Mouse (Mus musculus) CH12.LX (cell line): Measurements from ENCODE around the gene Fam168b. TPM values are rescaled to one million over a fixed set of nuclear protein-coding genes. Genes with fewer than 3 reads are reported as not detected.

Experiments
- DNase-seq: peaks from one replicate; pipeline ENCODE4 v3.0.0-alpha.2; 2013; ENCODE audit errors: extremely low read depth
- H3K27ac ChIP-seq: 2 replicates; pipeline ENCODE4 v1.5.1; 2012; ENCODE audit warnings: low read depth, mild to moderate bottlenecking, control low read depth, moderate library complexity; ENCODE audit not compliant: insufficient read depth
- H3K27me3 ChIP-seq: replicated peaks from 2 replicates; pipeline ENCODE3; 2012; ENCODE audit warnings: inconsistent platforms
- H3K36me3 ChIP-seq, 2 experiments: replicated peaks in 1 of 2; 2 replicates each; pipeline versions ENCODE3 to v1.6.1; 2012; ENCODE audit warnings: inconsistent platforms in 1 of 2, low read length in 1 of 2, mild to moderate bottlenecking in 1 of 2, mixed read lengths in 1 of 2, moderate library complexity in 1 of 2; ENCODE audit not compliant: control insufficient read depth in 1 of 2, insufficient read depth in 1 of 2
- H3K4me1 ChIP-seq, 2 experiments: 2 replicates each; pipeline ENCODE4 v1.6.1; 2012; ENCODE audit warnings: inconsistent platforms in 1 of 2, moderate library complexity in 1 of 2; ENCODE audit not compliant: insufficient read depth in 2 of 2, control insufficient read depth in 1 of 2
- H3K4me2 ChIP-seq: 2 replicates; pipeline ENCODE4 v1.6.1; 2012; ENCODE audit warnings: low read depth, mild to moderate bottlenecking, control low read depth; ENCODE audit not compliant: poor library complexity, insufficient read depth, severe bottlenecking
- H3K4me3 ChIP-seq, 3 experiments: fragments of 150-350 bp in 1 of 3; sonication (generic) in 1 of 3; replicated peaks in 1 of 3; 2 replicates each; pipeline versions ENCODE3 to v1.5.1; 2011 to 2012; ENCODE audit warnings: low read depth in 2 of 3, low read length in 2 of 3, mild to moderate bottlenecking in 2 of 3, moderate library complexity in 2 of 3, control low read depth in 1 of 3, improper control_type of control experiment in 1 of 3, inconsistent platforms in 1 of 3, mixed read lengths in 1 of 3; ENCODE audit not compliant: poor library complexity in 1 of 3
- H3K79me2 ChIP-seq: replicated peaks from 2 replicates; pipeline ENCODE4 v1.6.1; 2012; ENCODE audit warnings: mild to moderate bottlenecking, moderate library complexity; ENCODE audit not compliant: control insufficient read depth, poor library complexity, insufficient read depth, severe bottlenecking; ENCODE audit errors: extremely low read depth
- H3K9ac ChIP-seq: 2 replicates; pipeline ENCODE4 v1.6.1; 2012; ENCODE audit warnings: low read depth, mild to moderate bottlenecking, control low read depth, moderate library complexity; ENCODE audit not compliant: insufficient read depth
- H3K9me3 ChIP-seq: replicated peaks from 2 replicates; pipeline ENCODE3; 2012; ENCODE audit warnings: low read length, inconsistent platforms, mixed read lengths
- CHD1 ChIP-seq: IDR thresholded peaks from 2 replicates; pipeline ENCODE4 v1.6.1; 2012; ENCODE audit warnings: low read depth, low read length, improper control_type of control experiment, inconsistent platforms
- E2F4 ChIP-seq: IDR thresholded peaks from 2 replicates; pipeline ENCODE4 v1.6.1; 2011; ENCODE audit warnings: low read depth, low read length, improper control_type of control experiment; ENCODE audit not compliant: insufficient replicate concordance
- EP300 ChIP-seq: IDR thresholded peaks from 2 replicates; pipeline ENCODE4 v1.6.1; 2011; ENCODE audit warnings: low read length, improper control_type of control experiment
- ETS1 ChIP-seq: conservative IDR thresholded peaks from 2 replicates; pipeline ENCODE4 v1.6.1; 2012; ENCODE audit warnings: low read depth, mild to moderate bottlenecking, inconsistent platforms, low read length, improper control_type of control experiment, moderate library complexity
- HCFC1 ChIP-seq: IDR thresholded peaks from 2 replicates; pipeline ENCODE4 v1.6.1; 2012; ENCODE audit warnings: low read depth, mild to moderate bottlenecking, inconsistent platforms, low read length, improper control_type of control experiment
- JUN ChIP-seq: IDR thresholded peaks from 2 replicates; pipeline ENCODE4 v1.6.1; 2011; ENCODE audit warnings: low read depth, mild to moderate bottlenecking, low read length, improper control_type of control experiment, moderate library complexity; ENCODE audit not compliant: insufficient read depth
- KAT2A ChIP-seq: IDR thresholded peaks from 2 replicates; pipeline ENCODE4 v1.6.1; 2012; ENCODE audit warnings: low read length, improper control_type of control experiment, inconsistent platforms; ENCODE audit not compliant: insufficient replicate concordance
- MAX ChIP-seq: IDR thresholded peaks from 2 replicates; pipeline ENCODE4 v1.6.1; 2011; ENCODE audit warnings: low read length, improper control_type of control experiment
- MAZ ChIP-seq: IDR thresholded peaks from 2 replicates; pipeline ENCODE4 v1.6.1; 2012; ENCODE audit warnings: low read depth, mild to moderate bottlenecking, inconsistent platforms, low read length, improper control_type of control experiment, moderate library complexity
- MXI1 ChIP-seq: IDR thresholded peaks from 2 replicates; pipeline ENCODE4 v1.6.1; 2011; ENCODE audit warnings: mild to moderate bottlenecking, low read depth, low read length, improper control_type of control experiment
- NELFE ChIP-seq: IDR thresholded peaks from 2 replicates; pipeline ENCODE4 v1.6.1; 2011; ENCODE audit warnings: low read depth, low read length, improper control_type of control experiment
- NRF1 ChIP-seq: IDR thresholded peaks from 2 replicates; pipeline ENCODE4 v1.6.1; 2014; ENCODE audit warnings: low read depth, mild to moderate bottlenecking, inconsistent platforms, low read length, improper control_type of control experiment, moderate library complexity
- POLR2A ChIP-seq: IDR thresholded peaks from 2 replicates; pipeline ENCODE4 v1.6.1; 2011; ENCODE audit warnings: low read depth, mild to moderate bottlenecking, improper control_type of control experiment, low read length
- RAD21 ChIP-seq: IDR thresholded peaks from 2 replicates; pipeline ENCODE4 v1.6.1; 2011; ENCODE audit warnings: low read depth, mild to moderate bottlenecking, low read length, improper control_type of control experiment, moderate library complexity
- SMC3 ChIP-seq: IDR thresholded peaks from 2 replicates; pipeline ENCODE4 v1.6.1; 2011; ENCODE audit warnings: low read depth, low read length, improper control_type of control experiment
- TBP ChIP-seq: conservative IDR thresholded peaks from 2 replicates; pipeline ENCODE4 v1.6.1; 2011; ENCODE audit warnings: low read depth, low read length, improper control_type of control experiment
- UBTF ChIP-seq: IDR thresholded peaks from 2 replicates; pipeline ENCODE4 v1.6.1; 2012; ENCODE audit warnings: low read depth, mild to moderate bottlenecking, inconsistent platforms, low read length, improper control_type of control experiment, moderate library complexity
- USF1 ChIP-seq: IDR thresholded peaks from 2 replicates; pipeline ENCODE4 v1.6.1; 2014; ENCODE audit warnings: low read depth, mild to moderate bottlenecking, inconsistent platforms, low read length, improper control_type of control experiment
- USF2 ChIP-seq: conservative IDR thresholded peaks from 2 replicates; pipeline ENCODE4 v1.6.1; 2011; ENCODE audit warnings: low read depth, low read length, improper control_type of control experiment
- ZC3H11A ChIP-seq: IDR thresholded peaks from 2 replicates; pipeline ENCODE4 v1.6.1; 2012; ENCODE audit warnings: low read depth, mild to moderate bottlenecking, inconsistent platforms, low read length, improper control_type of control experiment
- ZMIZ1 ChIP-seq: IDR thresholded peaks from 2 replicates; pipeline ENCODE4 v1.6.1; 2012; ENCODE audit warnings: low read depth, mild to moderate bottlenecking, inconsistent platforms, low read length, improper control_type of control experiment
- dilution Hi-C: fragments of 300-500 bp; cut with MboI; formaldehyde crosslinking; loops from 2 replicates; pipeline ENCODE4 v1.14.3; 2020; ENCODE audit warnings: low sequenced_read_pairs; ENCODE audit not compliant: extremely low pct_unique_long_range_greater_than_20kb, extremely low pct_ligation_motif_present
- in situ Hi-C: fragments of 300-500 bp; cut with MboI; formaldehyde crosslinking; loops from 3 replicates; pipeline ENCODE4 v1.14.3; 2019; ENCODE audit warnings: low sequenced_read_pairs, low pct_ligation_motif_present, low pct_unique_long_range_greater_than_20kb, mixed read lengths
- polyA plus RNA-seq: library from polyadenylated mRNA; unstranded; fragments of >175 nt; gene quantifications from 2 replicates; pipeline ENCODE4 v1.2.1, GENCODE M21; 2012; ENCODE audit warnings: low read depth; ENCODE audit not compliant: insufficient read length
- total RNA-seq, 2 experiments: library from RNA; depleted of rRNA; stranded (reverse); fragments of 300-350 nt in 1 of 2; fragments of >200 nt in 1 of 2; gene quantifications; 2 replicates each; pipeline ENCODE4 v1.2.3; 2012 to 2014

The Fam168b gene
- total and polyA plus RNA-seq, 3 experiments = 50.5 to 67.5 (median 60.9) TPM

GRCm38 (mm10) chr1:34831381-34831780 is 11.5 kb downstream of the Fam168b start:
- H3K4me1 ChIP-seq = peaks cover 17 to 78% of the 10 kb centered on the region in 2 experiments
- in situ Hi-C loops = no loop called here
- peaks cover 69% of the 10 kb centered on the region for H3K79me2 ChIP-seq

DNA sequence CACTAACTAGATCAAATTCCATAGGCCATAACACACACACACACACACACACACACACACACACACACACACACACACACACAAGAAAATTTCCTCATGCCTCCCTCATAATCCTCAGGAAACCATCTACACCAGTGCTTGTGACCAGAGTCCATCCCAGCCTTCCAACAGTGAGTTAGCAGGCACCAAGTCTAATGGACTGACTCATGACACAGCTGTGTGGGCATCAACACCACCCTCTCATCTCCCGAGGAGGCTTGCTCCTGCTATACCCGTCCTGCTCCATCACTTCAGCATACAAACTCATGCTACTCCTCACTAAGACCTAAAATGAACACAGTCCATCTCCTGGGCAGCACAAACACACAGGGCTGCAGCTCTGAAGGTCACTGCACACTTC is 11.9 kb downstream of the Fam168b start:
- Histone ChIP-seq H3K9me3 (no peaks in the 10 kb centered on the region), H3K36me3 (peaks cover 37 to 83% of the 10 kb centered on the region in 2 experiments), H3K4me3 (no peak overlapping the region), H3K4me1 (peaks cover 13 to 78% of the 10 kb centered on the region in 2 experiments), H3K79me2 (peaks cover 64% of the 10 kb centered on the region), H3K27me3 (no peaks in the 10 kb centered on the region), H3K27ac (no peak overlapping the region), H3K9ac (no peak overlapping the region), H3K4me2 (no peak overlapping the region)
- DNase-seq = no peak
- TF ChIP-seq E2F4 = no peak
- TF ChIP-seq ZMIZ1 = no peak
- no peak for TF ChIP-seq SMC3
- no peak for TF ChIP-seq ZC3H11A
- TF ChIP-seq USF1 = no peak
- no peak for TF ChIP-seq POLR2A
- TF ChIP-seq JUN = no peak
- no peak for TF ChIP-seq TBP
- TF ChIP-seq NELFE = no peak
- in situ Hi-C loops = no loop called here
- dilution Hi-C loops = no loop called here

More at GRCm38 (mm10) chr1:34831381-34831780, 11.5 kb downstream of the Fam168b start:
- Histone ChIP-seq H3K9me3 (no peaks in the 10 kb centered on the region), H3K4me2 (no peak overlapping the region), H3K27me3 (no peaks in the 10 kb centered on the region), H3K27ac (no peak overlapping the region), H3K9ac (no peak overlapping the region), H3K4me3 (no peak overlapping the region), H3K36me3 (peaks cover 41 to 87% of the 10 kb centered on the region in 2 experiments)
- TF ChIP-seq UBTF (no peak), CHD1 (no peak), USF2 (no peak), MXI1 (no peak), EP300 (no peak), ETS1 (no peak), JUN (no peak), MAX (no peak), MAZ (no peak), NRF1 (no peak), HCFC1 (no peak), RAD21 (no peak), NELFE (no peak), KAT2A (no peak)
- no peak for DNase-seq
- dilution Hi-C loops = no loop called here
